Mouse (Mus musculus) T-helper 17 cell (primary cell): ENCODE measurements around the gene Bcl2l1.

Experiments
- in situ Hi-C, 2 experiments: fragments of 300-600 bp; cut with MboI, MseI; formaldehyde crosslinking; loops; 1 replicate in 1 of 2; 2 replicates in 1 of 2; pipeline ENCODE4 v1.15.1; 2025; ENCODE audit warnings: high pct_unique_total_duplicates in 2 of 2

The Bcl2l1 gene

GRCm38 (mm10) chr2:152742435-152742834 lies 89.1 kb downstream of the Bcl2l1 start:
- in situ Hi-C loops, result no loop called here

DNA sequence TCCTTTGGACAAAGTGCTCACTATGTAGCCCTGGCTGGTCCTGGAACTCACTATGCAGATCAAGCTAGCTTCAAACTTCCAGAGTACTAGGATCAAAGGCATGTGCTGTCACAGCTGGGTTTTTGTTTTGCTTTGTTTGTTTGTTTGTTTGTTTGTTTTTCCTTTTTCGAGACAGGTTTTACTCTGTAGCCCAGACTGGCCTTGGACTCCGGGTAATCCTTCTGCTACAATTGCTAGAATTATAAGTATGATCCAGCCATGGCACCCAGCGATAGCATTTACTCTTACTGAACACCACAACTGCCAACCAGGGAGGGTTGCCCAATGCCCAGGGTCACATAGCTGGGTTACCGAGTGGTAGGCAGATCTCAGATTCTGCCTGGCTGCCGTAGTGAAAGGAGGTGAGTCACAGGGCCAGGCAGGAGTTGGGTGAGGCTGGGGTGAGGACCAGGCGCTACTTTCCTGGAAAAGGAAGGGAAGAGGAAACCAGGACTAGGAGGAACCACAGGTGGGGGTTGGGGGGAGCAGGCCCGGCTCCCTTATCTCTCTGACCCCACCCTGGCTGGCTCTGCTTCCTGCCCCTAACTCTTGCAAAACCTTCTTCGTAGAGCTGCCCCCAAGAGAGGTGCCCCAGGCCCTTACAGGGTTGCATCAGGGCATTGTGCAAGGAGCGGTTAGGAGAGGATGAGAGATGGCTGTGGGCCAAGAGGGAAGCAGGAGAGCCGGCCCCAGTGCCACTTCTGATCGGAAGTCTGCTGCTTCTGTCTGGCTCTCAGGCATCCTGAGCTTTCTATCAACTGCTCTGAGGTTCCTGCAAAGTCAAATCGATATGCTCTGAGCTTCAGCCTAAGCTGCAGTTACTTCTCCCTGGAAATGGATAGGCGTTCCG lies 90.1 kb downstream of the Bcl2l1 start:
- in situ Hi-C loops, result no loop called here

GRCm38 (mm10) chr2:152740490-152740889 lies 91.0 kb downstream of the Bcl2l1 start:
- in situ Hi-C loops, result no loop called here

GRCm38 (mm10) chr2:152739842-152740260 lies 91.7 kb downstream of the Bcl2l1 start:
- in situ Hi-C loops, result no loop called here

GRCm38 (mm10) chr2:152739031-152739841 lies 92.3 kb downstream of the Bcl2l1 start:
- in situ Hi-C loops, result no loop called here

- in situ Hi-C loops, result no loop called here
Observed at GRCm38 (mm10) chr2:152738341-152738740, 93.2 kb downstream of the Bcl2l1 start.

- in situ Hi-C loops, result no loop called here
Observed at GRCm38 (mm10) chr2:152737306-152738221, 94.0 kb downstream of the Bcl2l1 start.

DNA sequence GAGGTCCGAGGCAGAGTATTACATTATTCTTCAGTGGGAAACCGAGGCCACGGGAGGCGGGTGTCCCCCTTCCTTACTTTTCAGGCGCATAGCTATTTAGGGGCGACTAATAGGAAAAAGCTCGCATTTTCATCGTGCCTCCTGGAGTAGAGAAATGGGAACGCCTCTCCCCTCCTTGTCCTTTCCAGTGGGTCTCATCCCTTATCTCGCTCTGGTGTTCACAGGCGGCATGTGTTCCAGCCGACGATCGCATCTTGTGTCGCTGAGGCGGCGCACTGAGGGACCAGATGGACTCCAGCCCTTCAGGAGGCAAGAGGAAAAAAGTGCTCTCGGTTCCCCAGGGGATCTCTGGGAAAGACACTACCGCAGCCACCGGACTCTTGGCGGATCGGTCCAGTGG lies 94.8 kb downstream of the Bcl2l1 start:
- in situ Hi-C loops, result no loop called here

DNA sequence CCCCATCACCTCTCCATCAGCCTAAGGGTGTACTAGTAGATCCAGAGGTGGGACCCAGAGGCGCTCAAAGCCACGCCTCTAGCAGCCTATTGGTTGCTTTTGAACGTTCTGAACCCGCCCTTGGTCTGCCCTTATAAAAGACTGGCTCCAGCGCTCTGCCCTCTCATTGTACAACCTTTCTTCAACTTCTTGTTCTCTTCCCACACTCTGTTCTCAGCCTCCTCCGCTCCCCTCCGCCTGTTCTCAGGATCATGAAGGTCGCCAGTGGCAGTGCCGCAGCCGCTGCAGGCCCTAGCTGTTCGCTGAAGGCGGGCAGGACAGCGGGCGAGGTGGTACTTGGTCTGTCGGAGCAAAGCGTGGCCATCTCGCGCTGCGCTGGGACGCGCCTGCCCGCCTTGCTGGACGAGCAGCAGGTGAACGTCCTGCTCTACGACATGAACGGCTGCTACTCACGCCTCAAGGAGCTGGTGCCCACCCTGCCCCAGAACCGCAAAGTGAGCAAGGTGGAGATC lies 95.4 kb downstream of the Bcl2l1 start, which contains the start of gene Id1:
Id1 (plus strand) TSS at position 162 of the 512 bp plus-strand sequence.
- in situ Hi-C loops, result no loop called here

- in situ Hi-C loops, result no loop called here
Observed at GRCm38 (mm10) chr2:152734984-152735383, 96.5 kb downstream of the Bcl2l1 start.

DNA sequence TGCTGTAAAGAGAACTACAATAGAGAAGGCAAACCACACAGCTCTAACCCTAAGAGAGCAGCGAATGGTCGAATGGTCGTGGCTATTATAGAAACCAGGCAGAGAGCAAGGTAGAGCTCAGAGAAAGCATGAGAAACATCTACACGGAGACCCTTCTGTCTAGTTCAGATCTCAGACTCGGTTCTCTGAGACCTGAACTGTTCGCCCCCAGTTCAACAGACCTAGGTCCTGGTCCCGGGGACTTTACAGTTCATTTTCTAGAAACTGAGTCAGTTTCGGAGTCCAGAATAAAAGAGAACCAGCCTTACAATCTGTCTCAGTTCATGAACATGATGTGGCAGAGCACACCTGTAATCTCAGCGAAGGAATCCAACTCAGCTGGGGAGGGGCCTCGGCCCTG lies 97.0 kb downstream of the Bcl2l1 start:
- in situ Hi-C loops, result no loop called here

DNA sequence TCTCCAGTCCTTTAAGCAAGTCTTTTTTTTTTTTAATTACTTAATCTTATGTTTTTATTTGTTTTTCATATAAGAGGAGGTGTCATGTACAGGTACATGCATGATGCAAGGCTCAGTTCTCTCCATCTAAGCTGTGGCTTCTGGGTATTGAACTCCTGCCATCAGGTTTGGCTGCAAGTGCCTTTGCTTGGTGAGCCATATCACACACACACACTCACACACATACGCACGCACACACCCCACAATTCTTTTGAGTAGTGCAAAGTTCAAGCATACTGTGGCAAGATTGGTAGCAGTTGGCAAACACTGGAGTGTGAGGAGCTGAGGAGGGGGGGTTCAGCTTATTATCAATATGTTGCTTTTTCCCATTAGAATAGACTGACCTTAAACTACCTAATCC lies 98.3 kb downstream of the Bcl2l1 start:
- in situ Hi-C loops, result no loop called here
